Mouse (Mus musculus): ENCODE data around the gene Dok5.

Gene Dok5

GRCm38 (mm10) chr2:170788101-170788500 lies 56.5 kb downstream of the Dok5 start:
- no peak for DNase-seq (ENCODE audit: extremely low spot score, low read depth, low spot score)

DNA sequence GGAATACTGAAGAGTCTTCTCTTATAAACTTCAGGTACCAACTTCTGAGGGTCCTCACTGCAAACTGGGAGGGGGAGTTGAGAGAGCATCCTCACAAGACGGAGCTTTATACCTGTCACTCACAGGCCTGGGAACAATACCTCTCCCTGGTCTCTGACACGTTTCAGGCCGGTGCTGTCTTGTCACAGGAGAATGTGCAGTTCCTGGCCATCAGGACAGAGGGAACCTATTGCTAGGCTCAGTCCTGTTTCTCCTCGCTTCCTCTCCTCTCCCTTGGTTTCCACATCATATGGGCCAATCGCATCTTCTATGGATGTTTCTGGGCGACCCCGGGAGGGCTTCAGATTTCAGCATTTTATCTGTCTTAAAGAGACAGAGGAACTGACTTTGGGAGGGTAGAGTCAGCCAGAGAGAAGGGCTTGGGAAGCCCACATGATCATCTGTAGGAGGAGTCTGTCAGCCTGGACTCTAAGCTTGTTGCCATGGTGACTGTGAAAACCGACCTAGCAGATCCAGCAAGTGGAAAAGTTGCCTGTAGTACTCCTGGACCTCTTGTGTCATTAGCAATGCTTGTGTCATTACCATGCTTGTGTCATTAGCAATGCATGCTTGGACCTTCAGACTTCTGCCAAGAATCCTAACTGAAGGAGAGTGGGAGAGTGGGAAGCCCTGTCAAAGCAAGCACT lies 59.9 kb downstream of the Dok5 start:
- no peak for DNase-seq (ENCODE audit: extremely low spot score, low read depth, low spot score)

DNA sequence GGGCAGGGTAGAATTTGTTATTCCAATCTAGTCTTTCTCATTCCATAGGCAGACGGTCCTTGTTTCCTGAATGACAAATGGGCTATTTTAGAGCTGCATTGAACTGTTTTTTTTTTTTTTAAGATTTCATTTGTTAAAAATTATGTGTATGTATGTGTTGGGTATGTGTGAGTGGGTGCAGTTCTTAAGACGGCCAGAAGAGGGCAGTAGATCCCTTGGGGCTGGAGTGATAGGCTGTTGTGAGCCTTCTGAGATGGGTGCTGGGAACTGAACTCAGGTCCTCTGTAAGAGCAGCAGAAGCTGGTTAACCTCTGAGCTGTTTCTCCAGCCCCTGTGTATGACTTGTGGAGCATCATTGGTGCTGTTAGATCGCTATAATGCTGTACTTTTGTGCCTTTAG lies 63.6 kb downstream of the Dok5 start:
- DNase-seq (ENCODE audit: extremely low spot score, low read depth, low spot score) = no peak

DNA sequence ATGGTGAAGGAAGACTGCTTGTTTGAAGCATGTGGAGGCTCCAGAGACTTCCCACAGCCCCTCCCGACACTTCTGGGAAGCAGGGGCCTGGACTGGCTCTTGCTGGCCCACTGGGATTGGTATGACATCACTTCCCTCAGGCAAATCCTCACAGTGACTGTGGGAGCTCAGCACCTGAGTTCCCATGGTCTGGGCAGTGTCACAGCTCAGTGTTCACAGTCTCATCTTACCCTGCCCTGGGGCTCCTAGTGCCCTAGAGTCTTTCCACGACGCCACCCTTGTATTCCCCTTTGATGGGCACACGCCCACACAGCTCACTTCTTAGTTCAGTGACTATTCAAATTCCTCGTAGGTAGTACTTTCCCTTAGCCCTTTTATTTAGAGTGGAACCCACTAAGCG lies 71.4 kb downstream of the Dok5 start:
- DNase-seq (ENCODE audit: extremely low spot score, low read depth, low spot score) = no peak

- no peak for DNase-seq (ENCODE audit: extremely low spot score, low read depth, low spot score)
Measured at GRCm38 (mm10) chr2:170807555-170808258, 76.1 kb downstream of the Dok5 start.

DNA sequence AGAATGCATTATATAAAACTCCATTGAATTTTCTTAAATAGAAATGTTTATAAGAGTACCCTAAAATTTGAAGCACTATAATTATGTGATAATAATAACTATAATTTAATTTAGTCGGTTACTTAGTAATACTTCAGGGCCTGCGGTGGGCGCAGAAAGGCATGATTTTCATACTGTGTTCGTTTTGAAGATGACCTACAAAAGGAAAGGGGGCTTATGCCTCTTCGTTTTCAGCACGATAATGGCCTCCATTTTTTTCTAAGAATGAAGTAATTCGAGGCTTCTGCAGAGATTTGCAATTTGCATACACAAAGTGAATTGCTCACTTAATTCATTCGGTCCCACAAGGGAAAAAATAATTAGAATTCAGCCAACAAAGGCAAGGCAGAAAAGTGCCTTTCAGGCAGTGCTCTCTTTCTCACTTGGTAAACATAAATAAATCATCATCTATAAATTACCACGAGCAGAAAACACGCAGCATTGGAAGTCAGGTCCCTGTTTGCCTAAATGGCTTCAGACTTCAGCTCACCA lies 76.7 kb downstream of the Dok5 start:
- DNase-seq (ENCODE audit: extremely low spot score, low read depth, low spot score) = no peak

DNA sequence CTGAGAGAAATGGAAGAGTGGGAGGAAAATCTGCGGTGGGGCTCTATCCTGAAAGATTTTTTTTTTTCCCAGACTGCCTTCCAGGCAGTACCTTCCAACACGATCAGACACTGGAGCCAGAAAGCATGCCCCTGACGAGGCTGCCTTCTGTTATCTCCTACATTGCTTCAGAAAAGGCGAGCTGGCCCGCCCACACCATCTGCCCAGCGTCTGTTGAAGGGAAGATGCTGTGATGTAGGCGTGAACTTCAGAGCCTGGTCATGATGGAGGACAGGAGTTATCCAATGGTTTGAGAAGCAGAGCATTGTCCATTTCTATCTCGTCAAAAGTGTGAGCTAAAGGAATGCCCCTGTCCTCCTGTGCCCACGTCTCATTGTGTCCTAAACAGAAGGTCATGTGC lies 79.7 kb downstream of the Dok5 start:
- DNase-seq (ENCODE audit: extremely low spot score, low read depth, low spot score) = no peak

DNA sequence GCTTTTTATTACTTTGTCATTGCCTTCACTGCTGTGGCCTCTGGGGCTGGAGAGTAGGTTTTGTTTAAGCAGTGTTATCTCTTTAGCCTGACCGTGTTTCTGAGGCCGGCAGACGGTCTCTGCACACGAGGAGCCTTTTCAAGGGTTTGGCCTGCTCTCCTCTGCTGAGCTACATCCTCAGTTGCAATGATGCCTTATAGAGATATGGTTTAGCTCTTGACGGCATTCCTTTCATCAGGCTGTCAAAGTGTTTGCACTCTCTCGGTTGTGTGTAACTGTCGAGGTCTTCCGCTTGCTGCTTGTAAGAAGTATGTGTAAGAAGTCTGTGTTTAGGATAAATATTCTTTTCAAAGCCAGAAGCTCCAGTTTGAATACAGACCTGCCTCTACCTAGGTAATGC lies 84.7 kb downstream of the Dok5 start:
- DNase-seq (ENCODE audit: extremely low spot score, low read depth, low spot score) = no peak

DNA sequence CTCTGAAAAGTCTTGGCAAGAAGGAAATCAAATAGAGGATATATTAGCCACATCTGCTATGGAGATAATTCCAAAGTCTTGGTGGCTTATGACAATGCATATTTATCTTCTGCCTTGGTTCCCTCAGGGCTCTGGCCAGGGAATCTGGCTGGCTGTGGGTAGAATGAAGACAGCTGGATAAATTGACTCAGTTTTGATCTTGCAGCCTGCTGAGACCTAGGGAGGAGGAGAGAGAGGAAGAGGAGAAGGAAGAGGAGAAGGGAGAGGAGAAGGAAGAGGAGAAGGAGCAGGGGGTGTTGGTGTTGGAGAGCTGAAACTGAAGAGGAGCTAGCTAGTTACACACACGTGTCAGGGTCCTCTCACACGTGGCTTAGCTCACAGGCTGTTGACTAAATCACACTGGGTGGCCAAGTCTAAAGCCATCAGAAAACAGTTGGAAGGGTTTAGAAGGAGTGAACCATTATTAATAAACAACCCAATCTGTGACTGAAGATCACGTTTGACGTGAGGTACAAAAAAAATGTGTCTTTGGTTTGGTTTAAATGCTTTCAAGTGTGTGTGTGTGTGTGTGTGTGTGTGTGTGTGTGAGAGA lies 85.6 kb downstream of the Dok5 start:
- no peak for DNase-seq (ENCODE audit: extremely low spot score, low read depth, low spot score)

DNA sequence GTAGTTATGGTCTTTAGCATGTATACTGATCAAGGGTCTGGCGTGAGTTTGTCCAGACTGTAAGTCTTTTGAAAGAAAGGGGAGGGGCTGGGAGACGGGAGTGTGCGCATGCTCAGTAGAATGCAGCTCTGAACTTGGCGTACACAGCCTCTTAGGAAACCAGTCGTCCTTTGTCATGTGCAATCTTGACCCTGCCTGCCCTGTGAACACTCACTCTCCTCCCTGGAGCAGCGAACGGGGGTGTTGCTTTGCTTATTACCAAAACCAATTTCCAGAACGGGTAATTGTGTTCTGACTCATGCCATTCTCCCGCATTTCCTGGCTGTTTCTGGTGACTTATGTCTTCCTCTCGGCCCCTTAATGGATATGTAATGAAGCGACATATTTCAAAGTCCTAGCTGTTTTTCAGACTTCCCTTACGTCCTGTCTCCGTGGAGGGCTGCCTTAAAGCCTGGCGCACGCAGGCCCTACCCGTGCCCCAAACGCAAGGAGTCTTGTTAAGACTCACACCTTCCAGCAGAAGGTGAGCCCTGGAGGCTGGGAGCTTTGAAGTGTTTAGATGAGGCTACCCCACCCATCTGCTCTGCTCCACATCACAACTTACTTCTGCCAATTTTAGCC lies 95.3 kb downstream of the Dok5 start:
- DNase-seq (ENCODE audit: extremely low spot score, low read depth, low spot score) = peak; percentile 28

DNA sequence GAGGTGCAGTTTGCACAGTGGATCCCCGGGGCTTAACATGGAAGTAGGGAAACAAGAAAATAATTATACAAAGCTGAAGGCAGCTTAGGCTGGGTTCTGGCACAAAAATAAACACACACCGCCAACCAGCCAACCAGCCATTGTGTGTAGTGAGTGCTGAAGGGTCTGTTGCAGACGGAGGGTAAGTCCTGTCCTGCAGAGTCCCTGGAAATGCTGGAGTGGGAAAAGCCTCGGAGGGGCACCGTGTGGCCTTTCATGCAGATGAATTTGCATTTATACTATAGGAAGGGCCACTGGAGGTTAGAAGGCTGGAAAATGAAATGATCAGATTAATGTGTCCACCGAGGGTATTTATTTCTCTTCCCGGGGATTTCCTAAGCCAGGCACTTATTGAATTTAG lies 97.2 kb downstream of the Dok5 start:
- no peak for DNase-seq (ENCODE audit: extremely low spot score, low read depth, low spot score)

DNA sequence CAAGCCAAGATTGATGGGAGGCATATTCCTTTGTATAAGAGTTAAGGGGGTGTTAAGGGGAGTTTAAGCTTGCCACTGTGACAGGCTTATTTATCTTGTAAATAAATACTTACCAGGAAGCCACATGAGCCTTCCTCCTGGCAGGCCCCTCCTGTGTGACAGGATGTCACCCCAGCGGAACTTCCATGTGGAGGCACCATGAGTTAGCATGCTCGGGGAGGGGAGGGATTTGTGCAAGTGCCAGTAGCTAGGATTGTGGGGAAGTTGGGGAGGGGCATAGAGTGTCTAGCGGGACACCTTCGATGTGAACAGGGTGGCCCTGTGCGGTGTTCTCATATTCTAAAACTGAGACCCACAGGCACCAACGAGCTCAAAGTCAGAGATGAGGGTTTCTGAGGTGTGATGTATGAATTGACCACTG lies 97.6 kb downstream of the Dok5 start:
- no peak for DNase-seq (ENCODE audit: extremely low spot score, low read depth, low spot score)

DNA sequence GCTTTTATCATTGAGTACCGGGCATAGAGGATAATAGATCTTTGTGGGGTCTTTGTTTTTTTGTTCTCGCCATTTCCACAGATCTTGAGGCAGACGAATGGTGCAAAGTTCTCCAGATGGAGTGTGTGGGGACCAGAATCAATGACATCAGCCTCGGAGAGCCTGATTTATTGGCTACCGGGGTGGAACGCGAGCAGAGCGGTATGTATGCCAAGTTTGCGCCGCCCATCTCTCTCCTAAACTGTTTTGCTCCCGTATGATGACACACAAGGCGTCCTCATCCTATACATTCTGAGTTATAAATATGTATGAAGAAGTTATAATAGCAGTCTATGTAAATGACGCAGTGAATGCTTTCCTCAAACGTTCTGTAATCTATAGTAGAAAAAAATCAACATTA lies 98.4 kb downstream of the Dok5 start:
- no peak for DNase-seq (ENCODE audit: extremely low spot score, low read depth, low spot score)

DNA sequence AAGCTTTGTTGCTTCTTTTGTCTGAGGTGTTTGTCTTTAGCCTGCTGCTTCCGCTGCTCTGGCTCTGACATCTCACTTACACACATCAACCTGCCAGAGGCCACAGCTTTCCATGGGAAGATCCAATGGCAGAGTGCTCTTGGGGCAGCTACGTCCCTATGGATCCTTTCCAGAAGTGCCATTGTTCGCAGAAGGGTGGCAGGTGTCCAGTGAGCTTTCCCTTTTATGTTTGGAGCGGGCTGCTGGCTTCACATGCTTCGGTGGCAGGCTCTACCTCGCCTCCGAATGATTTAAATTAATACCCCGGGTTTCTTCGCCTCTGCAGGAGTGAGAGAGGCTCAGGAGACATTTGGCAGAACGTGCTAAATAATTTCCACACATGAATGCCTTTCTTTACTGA lies 105.3 kb downstream of the Dok5 start:
- DNase-seq (ENCODE audit: extremely low spot score, low read depth, low spot score) = no peak

- DNase-seq (ENCODE audit: extremely low spot score, low read depth, low spot score) = no peak
Measured at GRCm38 (mm10) chr2:170837363-170837762, 105.8 kb downstream of the Dok5 start.

- no peak for DNase-seq (ENCODE audit: extremely low spot score, low read depth, low spot score)
Measured at GRCm38 (mm10) chr2:170837824-170838557, 106.4 kb downstream of the Dok5 start.

GRCm38 (mm10) chr2:170841441-170841965 lies 109.9 kb downstream of the Dok5 start:
- DNase-seq (ENCODE audit: extremely low spot score, low read depth, low spot score) = no peak

- no peak for DNase-seq (ENCODE audit: extremely low spot score, low read depth, low spot score)
Measured at GRCm38 (mm10) chr2:170845511-170845910, 113.9 kb downstream of the Dok5 start.

GRCm38 (mm10) chr2:170850058-170850457 lies 118.5 kb downstream of the Dok5 start:
- no peak for DNase-seq (ENCODE audit: extremely low spot score, low read depth, low spot score)

GRCm38 (mm10) chr2:170852337-170852736 lies 120.7 kb downstream of the Dok5 start:
- DNase-seq (ENCODE audit: extremely low spot score, low read depth, low spot score) = no peak

DNA sequence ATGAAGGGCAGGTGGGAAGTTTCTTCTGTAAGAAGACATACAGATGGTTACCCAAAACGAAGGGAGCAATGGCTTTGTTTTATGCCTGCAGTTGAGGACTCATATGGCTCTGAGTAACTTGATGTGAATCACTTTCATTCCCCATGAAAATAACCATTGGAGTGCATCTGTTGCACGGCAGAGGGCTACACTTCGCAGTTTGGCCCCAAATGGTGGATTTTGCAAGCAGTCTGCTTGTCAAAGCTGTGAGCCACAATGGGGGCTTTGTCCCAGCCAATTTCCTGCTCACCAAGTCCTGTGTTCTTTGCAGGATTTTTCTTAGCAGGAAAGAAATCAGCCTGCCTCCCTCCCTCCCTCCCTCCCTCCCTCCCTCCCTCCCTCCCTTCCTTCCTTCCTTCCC lies 123.6 kb downstream of the Dok5 start:
- no peak for DNase-seq (ENCODE audit: extremely low spot score, low read depth, low spot score)
